In genomic region chr2:160849617-160850240, GRCm38 (mm10) we compare ENCODE assay signal across 19 mouse cellular contexts. TPM values are rescaled to one million over a fixed set of nuclear protein-coding genes. Genes with fewer than 3 reads are reported as not detected.
A peak's percentile ranks its signal among the peaks of the same experiment; 100 is the strongest.
DNase-seq lines count a peak whose midpoint lies in the region; ATAC-seq and TF ChIP-seq lines count a peak whose summit lies in the region.
"Had no signal": no experiment of that assay in that cellular context is flagged by ENCODE, and none has a peak within 500 bp of the region (broad histone marks: within the 10 kb centered on the region; RNA-seq: fewer than 3 reads in every experiment).

No protein-coding gene starts in this region.

- H3K4me2 ChIP-seq in heart, postnatal 0 days (ENCODE audit: low read depth, low read length): no peak overlapping the region
- no peak overlapping the region for H3K4me2 ChIP-seq in liver, embryonic 11.5 days
- H3K4me2 ChIP-seq: heart, embryonic 11.5 days; hindbrain, embryonic 15.5 days; liver, embryonic 15.5 days; midbrain, embryonic 13.5 days had no signal

- intact Hi-C loops in heart, postnatal 10 days (cut with DNase I): no loop called here

- no peak overlapping the region for H3K4me3 ChIP-seq in heart, postnatal 0 days (ENCODE audit: low read depth, low read length)
- H3K4me3 ChIP-seq in liver, adult 2 months (ENCODE audit: insufficient read depth, low read depth, low read length): no peak overlapping the region
- no peak overlapping the region for H3K4me3 ChIP-seq in liver, embryonic 11.5 days (ENCODE audit: low read depth, low read length)
- H3K4me3 ChIP-seq: erythroblast, embryonic 14.5 days; hindbrain, embryonic 15.5 days; liver, embryonic 15.5 days; midbrain, embryonic 13.5 days had no signal

- H3K36me3 ChIP-seq in heart, postnatal 0 days (replicated peaks; ENCODE audit: control insufficient read depth, insufficient read depth, low read length): no peaks in the 10 kb centered on the region
- peaks cover 3% of the 10 kb centered on the region; the same call in 1 of the 2 replicates for H3K36me3 ChIP-seq in liver, adult 2 months (ENCODE audit: control insufficient read depth, insufficient read depth, low read length)
- H3K36me3 ChIP-seq in liver, embryonic 11.5 days (ENCODE audit: control insufficient read depth, insufficient read depth, low read length): no peaks in the 10 kb centered on the region
- H3K36me3 ChIP-seq: hindbrain, embryonic 15.5 days; liver, embryonic 15.5 days; midbrain, embryonic 13.5 days had no signal

- no peak for DNase-seq in heart, postnatal 0 days (ENCODE audit: low spot score)
- no peak for DNase-seq in heart, postnatal 10 days
- peak; percentile 67 for DNase-seq in liver, adult 2 months (ENCODE audit: extremely low read depth, low read depth, low spot score)
- no peak for DNase-seq in liver, embryonic 11.5 days (ENCODE audit: low spot score)
- peak; percentile 47 for DNase-seq in brain, adult 2 months (ENCODE audit: low read depth, low spot score)
- no peak for DNase-seq in right cerebral cortex, postnatal 25 days
- DNase-seq: B cell, adult 2 months; gastrocnemius, postnatal 14 days; kidney, adult 11 months; kidney, postnatal 14 days; right cerebral cortex, postnatal 14 days had no signal

- no peak overlapping the region for H3K9ac ChIP-seq in heart, postnatal 0 days (replicated peaks; ENCODE audit: low read depth, low read length)
- no peak overlapping the region for H3K9ac ChIP-seq in liver, adult 2 months (ENCODE audit: low read depth, low read length)
- no peak overlapping the region for H3K9ac ChIP-seq in liver, embryonic 11.5 days (ENCODE audit: low read depth, low read length)
- H3K9ac ChIP-seq: hindbrain, embryonic 15.5 days; liver, embryonic 15.5 days; midbrain, embryonic 13.5 days had no signal

- no peak overlapping the region for H3K27ac ChIP-seq in heart, postnatal 0 days (ENCODE audit: low read depth)
- peak overlapping the region; percentile 77 for H3K27ac ChIP-seq in liver, adult 2 months (replicated peaks; ENCODE audit: insufficient read depth, low read depth, low read length)
- H3K27ac ChIP-seq in liver, embryonic 11.5 days (ENCODE audit: low read depth, low read length): no peak overlapping the region
- H3K27ac ChIP-seq: hindbrain, embryonic 15.5 days; liver, embryonic 15.5 days; midbrain, embryonic 13.5 days had no signal

- WGBS in heart, postnatal 0 days: 79% methylated on average over 3 of the region's 3 CpGs
- WGBS in liver, adult 2 months: 22% methylated on average over 3 of the region's 3 CpGs
- WGBS in liver, embryonic 11.5 days: 64% methylated on average over 3 of the region's 3 CpGs

- no peaks in the 10 kb centered on the region for H3K27me3 ChIP-seq in heart, postnatal 0 days (ENCODE audit: control insufficient read depth, insufficient read depth, low read length)
- no peaks in the 10 kb centered on the region for H3K27me3 ChIP-seq in liver, adult 2 months (ENCODE audit: control insufficient read depth, insufficient read depth, low read length)
- H3K27me3 ChIP-seq in liver, embryonic 11.5 days (replicated peaks; ENCODE audit: control insufficient read depth, insufficient read depth, low read length): no peaks in the 10 kb centered on the region
- H3K27me3 ChIP-seq: hindbrain, embryonic 15.5 days; liver, embryonic 15.5 days; midbrain, embryonic 13.5 days had no signal

- TF ChIP-seq POLR2A in liver, adult 2 months (IDR thresholded peaks at IDR 0.05; ENCODE audit: extremely low read depth, insufficient read depth, low read length): no peak

- peaks cover 7% of the 10 kb centered on the region; the same call in 1 of the 2 replicates for H3K4me1 ChIP-seq in heart, postnatal 0 days (ENCODE audit: control insufficient read depth, insufficient read depth)
- H3K4me1 ChIP-seq in liver, adult 2 months (ENCODE audit: control insufficient read depth, insufficient read depth, low read length): peaks cover 40% of the 10 kb centered on the region
- no peaks in the 10 kb centered on the region for H3K4me1 ChIP-seq in liver, embryonic 11.5 days (replicated peaks; ENCODE audit: control insufficient read depth, insufficient read depth, low read length)
- H3K4me1 ChIP-seq: liver, embryonic 15.5 days; midbrain, embryonic 13.5 days had no signal

- no peak for ATAC-seq in heart, postnatal 0 days (ENCODE audit: insufficient read depth, low read depth)
- ATAC-seq in liver, embryonic 11.5 days (replicated peaks; ENCODE audit: low FRiP score): no peak
- peak; percentile 61; the same call in 1 of the 2 replicates for ATAC-seq in granulocyte monocyte progenitor cell, adult 5-6 weeks (replicated peaks; ENCODE audit: poor library complexity, severe bottlenecking)
- ATAC-seq: forebrain, embryonic 14.5 days; midbrain, embryonic 13.5 days had no signal

- peak; percentile 38 for TF ChIP-seq CTCF in heart, postnatal 0 days (IDR thresholded peaks at IDR 0.05; ENCODE audit: low read depth)
- peak; percentile 47; the same call in 1 of the 2 replicates for TF ChIP-seq CTCF in liver, adult 2 months (IDR thresholded peaks at IDR 0.05; ENCODE audit: low read depth, low read length)

- H3K9me3 ChIP-seq in heart, postnatal 0 days (replicated peaks; ENCODE audit: control insufficient read depth, low read length): no peaks in the 10 kb centered on the region
- H3K9me3 ChIP-seq in liver, embryonic 11.5 days (ENCODE audit: control insufficient read depth, low read length): no peaks in the 10 kb centered on the region
- H3K9me3 ChIP-seq: hindbrain, embryonic 15.5 days; liver, embryonic 15.5 days; midbrain, embryonic 13.5 days had no signal

- no peak for TF ChIP-seq EP300 in heart, postnatal 0 days (IDR thresholded peaks at IDR 0.05; ENCODE audit: low read depth)

- H3K79me2 ChIP-seq in liver, adult 2 months (ENCODE audit: control insufficient read depth, insufficient read depth, low read length): peaks cover 30% of the 10 kb centered on the region; the same call in 1 of the 2 replicates

RNA-seq across cellular contexts. Expression of gene Zhx3, which starts 23.1 kb away (rescaled TPM):
- 14.2 and 18.3 TPM in 2 replicates for total RNA-seq in heart, postnatal 0 days (2014; rRNA removed; ENCODE audit: low replicate concordance)
- polyA plus RNA-seq in heart, postnatal 0 days (2015; fragmentation: Nextera tagmentation; extraction: Ambion mirVana): 4.7 and 5.1 TPM in 2 replicates
- total RNA-seq in heart, postnatal 10 days (2021): 10 to 100 TPM; 39.1 to 56.8 TPM
- 33.5 and 45.3 TPM in 2 replicates for total RNA-seq in liver, adult 2 months (2014; rRNA removed)
- polyA plus RNA-seq in liver, adult 2 months (2012; rRNA removed): 11.9 and 12.3 TPM in 2 replicates
- 4.9 and 5.5 TPM in 2 replicates for polyA plus RNA-seq in liver, embryonic 11.5 days (2014; fragmentation: Nextera tagmentation; extraction: Ambion mirVana)
- total RNA-seq in granulocyte monocyte progenitor cell, adult 5-6 weeks (2014; fragmentation: Nextera tagmentation): 5.3 and 16.5 TPM in 2 replicates
- total RNA-seq in granulocyte monocyte progenitor cell, adult 5-6 weeks (2017): 3.9 and 4.4 TPM in 2 replicates

RNA-seq across cellular contexts. Expression of gene Lpin3, which starts 30.7 kb away (rescaled TPM):
- total RNA-seq in heart, postnatal 0 days (2014; rRNA removed; ENCODE audit: low replicate concordance): 1.1 and 5.1 TPM in 2 replicates
- 0.99 and 1.5 TPM in 2 replicates for polyA plus RNA-seq in heart, postnatal 0 days (2015; fragmentation: Nextera tagmentation; extraction: Ambion mirVana)
- 1 to 10 TPM; 2.3 to 5.1 TPM for total RNA-seq in heart, postnatal 10 days (2021)
- 2.8 and 4.0 TPM in 2 replicates for total RNA-seq in liver, adult 2 months (2014; rRNA removed)
- polyA plus RNA-seq in liver, adult 2 months (2012; rRNA removed): 2.7 and 3.6 TPM in 2 replicates
- 1.0 and 1.3 TPM in 2 replicates for polyA plus RNA-seq in liver, embryonic 11.5 days (2014; fragmentation: Nextera tagmentation; extraction: Ambion mirVana)
- total RNA-seq in granulocyte monocyte progenitor cell, adult 5-6 weeks (2014; fragmentation: Nextera tagmentation): not detected in 2 replicates
- not detected in 2 replicates for total RNA-seq in granulocyte monocyte progenitor cell, adult 5-6 weeks (2017)
- total RNA-seq: neutrophil, adult 5-6 weeks had no signal
- polyA plus RNA-seq: erythroblast, embryonic 14.5 days had no signal

Comparison
In these comparisons a context has a peak if more than half of its experiments do, and no peak if none do; other contexts are left out.
1. DNase-seq: peak in liver, adult 2 months (single experiment) and brain, adult 2 months (single experiment); none in heart, postnatal 0 days (single experiment), heart, postnatal 10 days (0 of 2), liver, embryonic 11.5 days (single experiment) and right cerebral cortex, postnatal 25 days (single experiment).